Mouse (Mus musculus): ENCODE data around the gene Adgb. TPM values are rescaled to one million over a fixed set of nuclear protein-coding genes. Genes with fewer than 3 reads are reported as not detected.

Gene Adgb
- polyA plus RNA-seq (2012; rRNA removed), result 0.06 and 0.15 TPM in 2 replicates

GRCm38 (mm10) chr10:10471961-10472610 is at the start of gene Adgb:
Gene Adgb (minus strand): TSS chr10:10472326.

Other genes starting within 250 kb of the Adgb start
- 18.6 and 19.6 TPM in 2 replicates for gene Rab32, start 85.9 kb upstream of the Adgb start, polyA plus RNA-seq (2012; rRNA removed)
- not detected in 2 replicates for gene Gm10944, start 209.0 kb upstream of the Adgb start, polyA plus RNA-seq (2012; rRNA removed)